8 mouse cellular contexts compared by ENCODE assay signal in the genomic region with DNA sequence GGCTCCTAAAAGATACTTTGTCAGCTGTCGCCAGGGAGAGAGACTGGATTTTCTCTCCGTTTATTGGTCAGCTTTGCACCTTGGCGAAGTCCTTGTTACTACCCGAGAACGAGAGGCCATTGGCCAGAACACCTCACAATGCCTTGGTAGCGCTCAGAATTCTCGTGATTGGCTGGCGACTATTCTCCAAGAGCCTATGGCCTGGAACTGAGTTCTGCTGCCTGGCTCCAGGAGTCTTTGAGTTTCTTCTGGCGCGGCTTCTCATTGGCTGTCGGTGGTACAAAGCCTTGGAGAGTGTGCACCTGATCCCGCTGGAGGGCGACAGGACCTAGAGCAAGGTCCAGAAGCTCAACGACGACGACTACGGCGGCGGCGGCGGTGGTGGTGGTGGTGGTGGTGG. TPM values are rescaled to one million over a fixed set of nuclear protein-coding genes. Genes with fewer than 3 reads are reported as not detected.
A peak's percentile ranks its signal among the peaks of the same experiment; 100 is the strongest.
DNase-seq lines count a peak whose midpoint lies in the region; ATAC-seq and TF ChIP-seq lines count a peak whose summit lies in the region.

Gene Rec8 (plus strand): TSS at position 216 of the 400 bp plus-strand sequence.

- H3K36me3 ChIP-seq in thymus, adult 2 months (ENCODE audit: control insufficient read depth, insufficient read depth, low read length): no peaks in the 10 kb centered on the region
- no peaks in the 10 kb centered on the region for H3K36me3 ChIP-seq in embryonic facial prominence, embryonic 11.5 days (replicated peaks; ENCODE audit: control insufficient read depth, insufficient read depth, low read depth, low read length)
- H3K36me3 ChIP-seq in hindbrain, embryonic 13.5 days: peaks cover 1% of the 10 kb centered on the region; the same call in 1 of the 2 replicates
- no peaks in the 10 kb centered on the region for H3K36me3 ChIP-seq in limb, embryonic 14.5 days (ENCODE audit: control insufficient read depth, insufficient read depth, low read length)
- H3K36me3 ChIP-seq in midbrain, embryonic 13.5 days: no peaks in the 10 kb centered on the region

- 46% methylated on average over 21 of the region's 21 CpGs for WGBS in thymus, adult 2 months
- WGBS in embryonic facial prominence, embryonic 11.5 days: 25% methylated on average over 21 of the region's 21 CpGs
- 20% methylated on average over 21 of the region's 21 CpGs for WGBS in hindbrain, embryonic 13.5 days
- WGBS in limb, embryonic 14.5 days: 16% methylated on average over 17 of the region's 21 CpGs
- WGBS in midbrain, embryonic 13.5 days: 26% methylated on average over 21 of the region's 21 CpGs

- peak within 1 kb of the TSS; percentile 23 for H3K4me2 ChIP-seq in embryonic facial prominence, embryonic 11.5 days (ENCODE audit: low read depth, low read length)
- H3K4me2 ChIP-seq in hindbrain, embryonic 13.5 days: peak within 1 kb of the TSS; percentile 42
- peak within 1 kb of the TSS; percentile 39 for H3K4me2 ChIP-seq in limb, embryonic 14.5 days (replicated peaks; ENCODE audit: low read depth, low read length, severe bottlenecking)
- peak within 1 kb of the TSS; percentile 29 for H3K4me2 ChIP-seq in midbrain, embryonic 13.5 days (replicated peaks)

- H3K9me3 ChIP-seq in embryonic facial prominence, embryonic 11.5 days (replicated peaks; ENCODE audit: control insufficient read depth, low read length): no peaks in the 10 kb centered on the region
- H3K9me3 ChIP-seq in hindbrain, embryonic 13.5 days: no peaks in the 10 kb centered on the region
- H3K9me3 ChIP-seq in limb, embryonic 14.5 days (ENCODE audit: control insufficient read depth, low read length): no peaks in the 10 kb centered on the region
- H3K9me3 ChIP-seq in midbrain, embryonic 13.5 days: no peaks in the 10 kb centered on the region

- H3K4me1 ChIP-seq in thymus, adult 2 months (replicated peaks; ENCODE audit: control insufficient read depth, insufficient read depth, low read length): peaks cover 8% of the 10 kb centered on the region
- H3K4me1 ChIP-seq in embryonic facial prominence, embryonic 11.5 days (ENCODE audit: control insufficient read depth, insufficient read depth, low read length): no peaks in the 10 kb centered on the region
- peaks cover 4% of the 10 kb centered on the region; the same call in 1 of the 2 replicates for H3K4me1 ChIP-seq in hindbrain, embryonic 13.5 days (replicated peaks)
- no peaks in the 10 kb centered on the region; the same call in 1 of the 2 replicates for H3K4me1 ChIP-seq in limb, embryonic 14.5 days (ENCODE audit: control insufficient read depth, insufficient read depth, low read length)
- H3K4me1 ChIP-seq in midbrain, embryonic 13.5 days (replicated peaks): no peaks in the 10 kb centered on the region

- H3K27me3 ChIP-seq in thymus, adult 2 months (ENCODE audit: control insufficient read depth, insufficient read depth, low read length): no peaks in the 10 kb centered on the region
- H3K27me3 ChIP-seq in embryonic facial prominence, embryonic 11.5 days (ENCODE audit: control insufficient read depth, insufficient read depth, low read length): no peaks in the 10 kb centered on the region
- H3K27me3 ChIP-seq in hindbrain, embryonic 13.5 days: no peaks in the 10 kb centered on the region
- H3K27me3 ChIP-seq in limb, embryonic 14.5 days (ENCODE audit: control insufficient read depth, insufficient read depth, low read length): no peaks in the 10 kb centered on the region
- H3K27me3 ChIP-seq in midbrain, embryonic 13.5 days: no peaks in the 10 kb centered on the region

- 0 out of 2 replicates have a peak within 1 kb of the TSS, but pooled peaks have one; percentile 22 for H3K9ac ChIP-seq in embryonic facial prominence, embryonic 11.5 days (replicated peaks; ENCODE audit: low read length)
- H3K9ac ChIP-seq in hindbrain, embryonic 13.5 days: peak within 1 kb of the TSS; percentile 46
- H3K9ac ChIP-seq in limb, embryonic 14.5 days (ENCODE audit: low read depth, low read length, severe bottlenecking): 0 out of 2 replicates have a peak within 1 kb of the TSS, but pooled peaks have one; percentile 12
- H3K9ac ChIP-seq in midbrain, embryonic 13.5 days (replicated peaks): no peak within 1 kb of the TSS

- DNase-seq in thymus, adult 2 months: no peak
- DNase-seq in thymus, postnatal 36 days: no peak
- peak; percentile 65 for DNase-seq in embryonic facial prominence, embryonic 11.5 days (ENCODE audit: low spot score)
- peak; percentile 46 for DNase-seq in limb, embryonic 14.5 days (ENCODE audit: low spot score)
- DNase-seq in right cerebral cortex, postnatal 25 days: no peak
- DNase-seq in right cerebral cortex, postnatal 36 days (ENCODE audit: low spot score in 2 of 2): no peak

- TF ChIP-seq CTCF in thymus, adult 2 months (IDR thresholded peaks at IDR 0.05; ENCODE audit: borderline replicate concordance, control insufficient read depth, extremely low read depth, insufficient read depth, low read length, poor library complexity): no peak

- peak within 1 kb of the TSS; percentile 24 for H3K4me3 ChIP-seq in thymus, adult 2 months (ENCODE audit: control insufficient read depth, insufficient read depth, low read length)
- peak within 1 kb of the TSS; percentile 19 for H3K4me3 ChIP-seq in embryonic facial prominence, embryonic 11.5 days (ENCODE audit: low read depth, low read length)
- peak within 1 kb of the TSS; percentile 33 for H3K4me3 ChIP-seq in hindbrain, embryonic 13.5 days
- H3K4me3 ChIP-seq in limb, embryonic 14.5 days (replicated peaks; ENCODE audit: low read length): peak within 1 kb of the TSS; percentile 21
- peak within 1 kb of the TSS; percentile 23 for H3K4me3 ChIP-seq in midbrain, embryonic 13.5 days (replicated peaks)

- peak; percentile 81 for ATAC-seq in embryonic facial prominence, embryonic 11.5 days (replicated peaks; ENCODE audit: insufficient number of reproducible peaks, low FRiP score, low TSS enrichment, low read depth)
- ATAC-seq in hindbrain, embryonic 13.5 days (ENCODE audit: low FRiP score): peak; percentile 91
- peak; percentile 73 for ATAC-seq in limb, embryonic 14.5 days (ENCODE audit: low FRiP score, low read depth)
- peak; percentile 75 for ATAC-seq in midbrain, embryonic 13.5 days

- H3K27ac ChIP-seq in thymus, adult 2 months (ENCODE audit: control insufficient read depth, insufficient read depth, low read length): no peak within 1 kb of the TSS; the same call in 1 of the 2 replicates
- no peak within 1 kb of the TSS for H3K27ac ChIP-seq in embryonic facial prominence, embryonic 11.5 days (replicated peaks; ENCODE audit: low read depth, low read length)
- peak within 1 kb of the TSS; percentile 12; the same call in 1 of the 2 replicates for H3K27ac ChIP-seq in hindbrain, embryonic 13.5 days
- H3K27ac ChIP-seq in limb, embryonic 14.5 days (replicated peaks; ENCODE audit: low read depth, low read length): no peak within 1 kb of the TSS
- H3K27ac ChIP-seq in midbrain, embryonic 13.5 days: no peak within 1 kb of the TSS

- no peak for TF ChIP-seq POLR2A in thymus, adult 2 months (IDR thresholded peaks at IDR 0.05; ENCODE audit: control insufficient read depth, extremely low read depth, insufficient read depth, low read length, poor library complexity)
- TF ChIP-seq POLR2A in limb, embryonic 14.5 days (IDR thresholded peaks at IDR 0.05; ENCODE audit: borderline replicate concordance, extremely low read depth, insufficient read depth, insufficient read length): no peak

RNA-seq across cellular contexts. Expression of gene Rec8, which starts in this region (rescaled TPM):
- polyA plus RNA-seq in thymus, adult 2 months (2012; rRNA removed): 2.9 and 3.7 TPM in 2 replicates
- 3.8 and 4.2 TPM in 2 replicates for polyA plus RNA-seq in embryonic facial prominence, embryonic 11.5 days (2014; fragmentation: Nextera tagmentation; extraction: Ambion mirVana)
- 15.1 and 16.0 TPM in 2 replicates for polyA plus RNA-seq in hindbrain, embryonic 13.5 days (2015; fragmentation: Nextera tagmentation; extraction: Ambion mirVana)
- polyA plus RNA-seq in limb, embryonic 14.5 days (2012; rRNA removed): 8.9 and 9.6 TPM in 2 replicates
- polyA plus RNA-seq in limb, embryonic 14.5 days (2014; fragmentation: Nextera tagmentation; extraction: Ambion mirVana): 2.4 and 2.8 TPM in 2 replicates
- polyA plus RNA-seq in midbrain, embryonic 13.5 days (2015; fragmentation: Nextera tagmentation; extraction: Ambion mirVana): 6.6 and 7.3 TPM in 2 replicates

Comparison
In these comparisons a context has a peak if more than half of its experiments do, and no peak if none do; other contexts are left out.
1. DNase-seq: peak in embryonic facial prominence, embryonic 11.5 days (single experiment) and limb, embryonic 14.5 days (single experiment); none in thymus, adult 2 months (single experiment), thymus, postnatal 36 days (0 of 2), right cerebral cortex, postnatal 25 days (single experiment) and right cerebral cortex, postnatal 36 days (0 of 2).
2. Peak in every context shown above with its lines, with median percentiles within 50 percentile points of each other: H3K4me3 ChIP-seq, ATAC-seq and H3K4me2 ChIP-seq.